Mouse (Mus musculus) right cerebral cortex, adult 18-20 months (tissue): Measurements from ENCODE around the gene Cpd.

ENCODE experiments used
- DNase-seq: peaks from one replicate; pipeline ENCODE4 v3.0.0; 2022; ENCODE audit warnings: mixed read lengths

Cpd gene

GRCm38 (mm10) chr11:76846878-76847222, at the start of gene Cpd:
TSS of gene Cpd (minus strand) at chr11:76847018.
- peak; percentile 97 for DNase-seq

- DNase-seq = no peak
Observed at GRCm38 (mm10) chr11:76896360-76896759, 49.5 kb upstream of the Cpd start.

DNA sequence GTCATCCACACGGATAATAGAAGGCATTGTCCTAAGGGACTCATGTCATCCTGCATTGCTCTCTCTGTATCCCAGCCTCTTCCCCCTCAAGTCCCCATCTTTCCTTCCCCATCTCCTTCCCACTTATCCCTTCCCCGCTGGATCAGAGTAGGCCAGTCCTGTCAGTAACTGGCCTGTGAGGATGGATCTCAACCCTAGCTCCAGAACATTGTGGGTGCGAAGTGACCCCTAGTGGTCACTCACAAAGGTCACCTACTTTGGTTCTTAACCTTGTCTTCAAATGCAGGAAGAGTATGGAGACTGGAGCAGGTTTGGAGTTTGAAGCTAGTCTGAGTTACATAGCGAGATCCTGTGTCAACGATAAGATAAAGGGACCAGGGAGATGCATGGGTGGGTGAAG, 47.4 kb upstream of the Cpd start:
- no peak for DNase-seq

GRCm38 (mm10) chr11:76893570-76893969, 46.8 kb upstream of the Cpd start:
- no peak for DNase-seq

- no peak for DNase-seq
Observed at GRCm38 (mm10) chr11:76892972-76893371, 46.2 kb upstream of the Cpd start.

DNA sequence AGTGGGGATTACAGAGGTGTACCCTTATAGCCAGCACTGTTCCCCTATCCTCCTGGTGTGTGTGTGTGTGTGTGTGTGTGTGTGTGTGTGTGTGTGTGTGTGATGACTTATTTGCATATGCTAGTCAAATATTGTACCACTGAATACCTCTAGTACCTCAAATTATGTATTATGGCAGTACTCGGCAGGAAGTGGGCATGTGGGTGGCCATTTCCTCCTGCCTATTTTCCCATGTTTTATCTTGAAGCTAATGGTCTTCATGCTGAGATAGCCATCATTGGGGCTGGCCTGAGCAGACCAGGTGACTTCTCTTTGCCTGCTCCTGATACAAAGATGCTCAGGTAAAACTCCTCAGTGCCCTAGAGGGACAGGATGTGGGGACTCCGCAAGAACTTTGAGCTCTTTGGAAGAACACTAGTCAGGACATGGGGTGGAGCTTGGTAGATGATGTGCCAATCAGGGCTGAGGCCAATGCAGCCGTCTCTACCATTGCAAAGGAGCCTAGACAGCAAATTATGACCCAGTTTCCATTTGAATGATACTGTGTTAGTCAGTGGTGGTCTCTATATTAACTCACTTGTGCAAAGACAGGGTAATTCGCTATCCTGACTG, 45.0 kb upstream of the Cpd start:
- DNase-seq = no peak

DNA sequence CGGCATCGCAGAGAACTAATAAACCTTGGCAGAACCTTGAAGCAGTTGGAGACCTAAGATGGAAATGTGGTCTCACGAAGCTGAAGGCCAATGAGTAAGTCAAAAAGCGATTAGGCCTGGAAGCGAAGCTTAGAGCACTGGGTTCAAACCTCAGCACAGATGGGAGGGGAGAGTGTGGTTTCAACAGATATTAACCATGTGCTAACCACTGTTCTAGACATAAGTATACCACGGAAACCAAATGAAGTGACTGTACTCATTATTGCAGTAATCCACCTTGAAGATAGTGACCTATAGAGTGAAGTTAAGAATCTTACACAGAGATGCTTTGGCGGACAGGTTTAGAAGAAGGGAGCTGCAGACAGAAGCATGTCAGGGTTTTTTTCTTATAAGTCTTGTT, 44.4 kb upstream of the Cpd start:
- DNase-seq = no peak

DNA sequence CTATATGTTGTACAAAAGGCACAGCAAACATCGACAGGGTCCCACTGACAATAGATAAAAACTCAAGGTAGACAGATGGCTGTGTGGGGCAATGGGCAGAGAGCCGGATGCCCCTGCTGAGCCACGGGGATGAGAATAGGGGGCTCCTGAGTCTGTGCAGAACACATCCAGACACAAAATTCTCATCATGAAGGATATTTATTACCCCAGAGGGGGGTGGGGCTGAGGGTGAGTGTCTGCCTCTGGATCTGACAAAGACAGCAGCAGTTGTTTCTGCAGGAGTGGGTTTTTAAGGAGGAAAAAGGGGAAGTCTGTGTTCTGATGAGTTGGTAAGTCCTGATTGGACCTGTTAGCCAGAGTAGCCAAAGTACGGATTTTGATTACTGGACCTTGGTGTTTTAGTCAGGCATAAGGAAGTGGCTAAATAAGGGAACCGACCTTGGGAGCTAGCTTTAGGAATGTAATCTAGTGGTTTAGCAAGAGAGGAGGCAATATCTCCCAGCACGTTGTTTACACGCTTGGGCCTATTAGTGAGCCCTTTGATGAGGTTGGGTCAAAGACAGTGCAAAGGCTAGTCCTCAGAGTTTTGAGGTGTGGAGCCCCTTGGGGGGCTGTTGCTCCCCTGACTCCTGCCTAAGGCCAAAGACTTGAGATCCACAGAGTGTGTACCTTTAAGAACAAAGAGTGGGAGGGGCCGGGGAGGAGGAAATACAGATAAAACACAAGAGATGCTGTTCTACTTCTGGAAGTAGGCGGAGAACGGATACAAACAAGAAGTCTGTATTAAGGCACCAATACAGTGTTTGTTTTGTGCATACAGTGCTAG, 42.7 kb upstream of the Cpd start:
- DNase-seq = no peak

DNA sequence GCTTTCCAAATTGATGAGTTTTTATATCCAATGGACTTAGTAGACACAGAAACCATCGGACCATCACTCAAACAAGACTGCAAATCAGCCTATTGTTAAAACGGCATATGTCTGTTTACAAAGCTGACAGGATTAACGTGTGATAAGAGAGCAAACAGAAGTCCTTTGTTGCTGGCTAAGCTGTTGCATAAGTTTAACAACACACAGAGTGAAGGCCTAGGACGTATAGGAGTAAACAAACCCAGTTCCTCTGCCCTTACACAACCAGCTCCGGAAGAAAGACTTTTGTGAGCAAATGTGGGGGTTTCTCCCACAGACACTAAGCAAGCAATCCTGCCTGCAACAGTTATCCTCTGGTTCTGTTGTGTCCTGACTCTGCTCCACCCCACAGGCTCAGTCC, 37.6 kb upstream of the Cpd start:
- DNase-seq = no peak

DNA sequence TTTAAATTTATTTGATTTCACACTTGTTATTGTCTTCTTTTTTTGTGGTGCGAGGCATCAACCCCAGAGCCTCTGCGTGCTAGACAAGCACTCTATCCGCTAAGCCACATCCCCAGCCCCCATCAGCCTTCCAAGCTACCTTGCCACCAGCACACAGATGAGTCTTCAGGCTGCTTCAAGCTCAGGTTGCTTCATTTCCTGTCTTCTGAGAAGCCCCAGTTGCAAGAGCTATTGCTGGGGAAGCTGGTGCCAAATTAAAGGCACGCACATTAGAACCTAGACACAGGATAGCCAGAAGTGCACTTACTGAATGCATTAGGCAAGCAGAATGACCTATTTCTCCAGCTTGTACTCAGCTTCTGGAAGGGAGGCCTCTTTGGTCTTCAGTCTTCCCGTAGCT, 33.0 kb upstream of the Cpd start:
- no peak for DNase-seq

DNA sequence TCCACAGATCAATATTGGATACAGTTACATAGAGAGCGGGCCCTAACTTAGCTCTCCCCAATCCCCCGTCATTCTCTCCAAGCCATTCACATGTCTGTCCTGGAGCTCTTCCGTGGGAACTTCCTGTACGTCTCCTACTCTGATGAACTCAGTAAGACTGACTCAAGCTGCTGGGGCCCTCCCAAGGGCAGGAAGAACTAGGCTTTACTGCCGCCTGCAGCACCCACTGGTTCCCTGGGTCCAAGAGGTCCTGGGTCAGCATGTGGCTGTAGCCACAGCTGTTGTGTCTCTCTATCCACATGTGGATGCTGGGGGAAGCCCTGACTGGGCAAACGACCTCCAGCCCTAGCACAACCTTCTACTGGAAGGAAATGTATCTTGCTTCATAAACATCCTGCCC, 27.9 kb upstream of the Cpd start:
- no peak for DNase-seq

DNA sequence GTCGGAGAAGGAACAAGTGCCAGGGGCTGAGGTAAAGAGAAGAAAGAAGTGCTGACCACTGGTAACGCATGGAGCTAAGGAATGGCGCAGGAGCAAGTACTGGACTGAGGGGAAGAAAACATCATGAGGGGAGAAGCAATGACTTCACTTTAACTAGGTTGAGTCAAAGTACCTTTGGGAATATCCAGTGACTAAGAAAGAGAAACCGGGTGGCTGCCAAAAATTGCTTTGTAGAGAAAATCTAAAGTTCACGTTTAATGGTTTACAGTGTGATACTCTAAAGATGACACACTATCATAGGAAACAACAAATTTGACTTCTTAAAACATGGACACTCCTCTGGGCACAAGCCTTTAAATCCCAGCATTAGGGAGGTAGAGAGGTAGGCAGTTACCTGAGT, 27.0 kb upstream of the Cpd start:
- no peak for DNase-seq

GRCm38 (mm10) chr11:76872556-76873234, 25.9 kb upstream of the Cpd start:
- DNase-seq = no peak

DNA sequence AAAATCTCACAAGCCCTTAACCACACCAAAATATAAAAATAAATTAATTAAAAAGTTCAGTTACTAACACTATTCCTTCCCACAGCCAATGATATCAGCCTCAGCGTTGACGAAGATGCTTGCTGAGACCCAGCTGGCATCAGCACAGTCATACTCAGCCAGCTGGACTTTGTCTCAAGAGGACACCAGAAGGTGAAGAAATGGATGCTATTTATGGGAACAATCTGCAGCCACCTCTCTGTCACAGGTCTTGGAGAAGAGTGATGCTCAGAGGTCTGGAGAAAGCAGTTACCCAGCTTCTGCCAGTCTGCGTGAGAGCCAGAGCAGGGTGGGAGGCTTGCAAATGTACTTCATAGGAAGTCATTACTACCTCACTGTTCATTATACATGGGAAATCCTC, 14.4 kb upstream of the Cpd start:
- DNase-seq = no peak

DNA sequence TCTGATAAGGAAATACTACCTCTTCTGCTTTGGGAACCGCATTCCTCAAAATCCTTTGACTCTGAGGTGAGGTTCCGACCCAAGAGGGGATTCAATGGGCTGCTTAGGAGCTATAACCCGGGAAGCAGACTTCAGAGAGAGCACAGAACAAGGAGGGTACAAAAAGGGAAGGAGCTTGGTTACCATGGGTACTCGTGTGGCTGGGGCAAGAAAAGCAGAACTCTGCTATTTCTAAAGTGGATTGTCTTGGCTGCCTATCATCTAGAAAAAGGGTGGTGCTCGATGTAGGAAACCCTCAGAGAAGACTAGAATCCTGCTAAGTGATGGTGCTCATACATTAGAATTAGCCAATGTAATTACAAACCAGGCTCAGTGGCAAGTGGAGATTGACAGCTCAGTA, 12.4 kb upstream of the Cpd start:
- no peak for DNase-seq

GRCm38 (mm10) chr11:76858781-76859180, 12.0 kb upstream of the Cpd start:
- DNase-seq = no peak

GRCm38 (mm10) chr11:76857111-76857510, 10.3 kb upstream of the Cpd start:
- no peak for DNase-seq

DNA sequence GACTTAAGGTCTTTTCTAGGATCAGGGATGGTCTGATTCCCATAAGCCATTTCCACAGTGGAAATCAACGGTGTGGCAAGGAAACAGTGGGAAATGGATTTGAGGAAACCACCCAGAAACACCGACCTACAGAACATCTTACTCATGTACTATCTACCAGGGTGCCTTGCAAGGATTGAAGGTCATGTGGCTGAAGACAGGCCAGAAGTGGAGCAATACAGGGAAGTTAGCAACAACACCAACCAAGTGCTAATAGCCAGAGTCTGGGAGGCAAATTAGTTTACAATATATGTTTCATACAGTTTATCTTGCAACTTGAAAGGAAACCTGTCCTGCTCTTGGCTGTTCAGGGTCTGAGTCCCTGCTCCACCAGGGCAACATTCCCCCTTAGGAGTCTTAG, 9.8 kb upstream of the Cpd start:
- DNase-seq = no peak

DNA sequence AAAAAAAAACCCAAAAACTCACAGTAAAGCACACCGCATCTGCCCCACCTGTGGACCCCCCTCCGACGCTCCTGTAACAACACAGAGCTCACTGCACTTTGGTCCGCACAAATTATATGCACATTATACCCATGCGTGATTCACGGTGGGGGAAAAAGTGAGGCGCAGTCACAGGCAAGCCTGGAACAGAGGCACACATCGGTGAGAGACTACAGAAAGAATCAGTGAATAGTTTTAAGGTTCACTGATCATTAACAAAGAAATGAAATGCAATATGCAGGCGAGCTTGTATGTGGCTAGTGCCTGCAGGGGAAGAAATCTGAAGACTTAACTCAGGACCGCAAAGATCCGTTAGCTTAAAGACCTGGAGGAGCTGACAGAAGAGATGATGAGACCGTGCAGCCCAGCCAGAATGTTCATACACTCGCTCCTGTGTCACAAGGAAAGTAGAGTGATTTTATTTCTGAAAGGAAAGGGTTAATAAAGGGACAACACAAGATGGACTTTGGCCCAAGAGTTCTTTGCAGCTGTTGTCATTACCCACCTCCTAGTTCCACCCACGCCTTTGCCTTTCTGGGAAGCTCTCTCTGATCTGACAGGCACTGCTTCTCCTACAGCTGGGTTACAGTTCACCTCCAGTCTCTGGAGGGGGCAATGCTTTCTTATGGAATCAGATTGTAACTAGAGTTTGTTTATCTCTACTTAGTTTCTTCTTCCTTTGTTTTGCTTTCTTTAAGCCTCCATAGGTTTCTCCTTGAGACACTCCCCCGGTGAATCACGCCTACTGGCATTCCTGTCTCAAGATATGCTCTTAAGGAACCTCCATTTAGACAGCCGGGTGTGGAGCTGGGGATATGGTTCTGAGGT, 7.9 kb upstream of the Cpd start:
- DNase-seq = no peak

DNA sequence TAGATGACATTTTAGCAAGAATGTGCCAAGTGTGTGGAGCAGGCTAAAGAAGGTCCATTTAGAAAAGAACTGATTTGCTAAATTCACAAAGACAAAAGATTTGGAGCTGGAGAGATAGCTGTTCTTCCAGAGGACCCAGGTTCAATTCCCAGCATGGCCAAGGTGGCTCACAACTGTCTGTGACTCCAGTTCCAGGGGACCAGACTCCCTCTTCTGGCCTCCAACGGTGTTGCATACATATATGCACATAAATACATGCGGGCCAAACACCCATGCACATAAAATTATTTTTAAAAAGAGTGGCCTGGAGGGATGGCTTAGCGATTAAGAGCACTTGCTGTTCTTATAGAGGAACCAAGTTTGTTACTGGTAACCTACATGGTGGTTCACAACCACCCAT, 4.7 kb upstream of the Cpd start:
- DNase-seq = no peak

GRCm38 (mm10) chr11:76849596-76849995, 2.8 kb upstream of the Cpd start:
- DNase-seq = no peak

DNA sequence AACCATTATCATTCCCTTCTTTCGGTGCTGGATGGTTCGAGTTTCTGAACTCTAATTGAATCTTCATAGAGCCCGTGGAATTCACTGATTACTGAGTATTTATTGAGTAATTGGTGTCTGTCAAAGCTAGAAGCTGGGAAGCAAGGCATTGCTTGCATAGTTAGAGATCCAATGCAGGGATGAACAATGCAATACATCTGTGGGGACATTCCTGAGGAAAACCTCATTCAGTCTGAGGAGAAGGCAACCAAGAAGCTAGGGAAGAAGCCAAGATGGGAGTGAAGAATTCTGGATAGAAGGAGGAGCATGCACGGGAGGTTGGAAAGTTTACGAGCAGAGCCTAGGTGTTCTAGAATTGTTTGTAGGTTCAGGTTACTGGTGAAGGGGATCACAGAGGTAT, 1.3 kb upstream of the Cpd start:
- DNase-seq = no peak

DNA sequence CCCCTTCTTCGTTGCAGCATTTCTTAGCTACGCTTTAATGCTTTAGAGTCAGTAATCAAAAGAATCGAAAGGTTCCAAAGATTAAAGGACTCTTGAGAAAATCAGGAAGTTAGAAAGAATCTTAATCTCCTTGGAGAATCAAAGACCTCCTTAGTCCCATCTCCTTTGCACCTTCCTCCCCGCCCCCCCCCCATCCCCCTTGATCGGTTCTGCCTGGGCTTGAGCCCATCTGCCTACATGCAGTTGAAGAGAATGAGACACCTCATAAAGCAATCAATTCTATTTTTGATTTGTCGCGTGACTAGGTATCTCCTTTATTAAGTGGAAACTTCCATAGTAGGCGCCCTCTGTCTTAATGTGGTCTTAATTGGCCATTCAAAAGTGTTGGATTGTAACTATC, 536 bp upstream of the Cpd start:
- no peak for DNase-seq
